Mouse (Mus musculus): ENCODE results near the gene Tbc1d2. TPM values are rescaled to one million over a fixed set of nuclear protein-coding genes. Genes with fewer than 3 reads are reported as not detected.
"Not testable (repeated sequence)": the region's sequence is repeated elsewhere in the genome, so short reads cannot be mapped to it uniquely, and the experiment has no call there.

Tbc1d2 gene
- polyA plus RNA-seq, 1 experiment from 2014 or later = 0.47 TPM

DNA sequence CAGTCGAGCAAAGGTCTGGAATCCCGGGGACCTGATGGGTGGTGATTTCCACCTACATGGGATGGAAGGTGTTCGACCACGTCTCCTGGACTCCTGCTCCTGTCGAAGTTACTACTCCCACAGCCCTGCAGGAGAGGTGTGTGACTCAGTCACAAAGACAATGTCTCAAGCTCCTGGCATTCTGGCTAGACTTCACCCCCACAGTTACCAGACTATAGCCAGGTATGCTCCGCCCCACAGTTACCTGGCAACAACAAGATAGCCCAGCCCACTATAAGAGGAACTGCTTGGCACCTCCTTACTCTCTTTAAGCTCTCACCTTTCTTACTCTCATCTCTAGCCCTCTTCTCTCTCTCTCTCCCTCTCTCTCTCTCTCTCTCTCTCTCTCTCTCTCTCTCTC, 16.4 kb downstream of the Tbc1d2 start:
- not testable (repeated sequence) for H3K4me1 ChIP-seq (ENCODE audit: control insufficient read depth, insufficient read depth, low read length); H3K9ac ChIP-seq (ENCODE audit: low read length); H3K9me3 ChIP-seq (replicated peaks; ENCODE audit: control insufficient read depth, low read length); H3K4me3 ChIP-seq (ENCODE audit: low read depth, low read length); ATAC-seq; DNase-seq (ENCODE audit: low spot score); H3K27me3 ChIP-seq (replicated peaks; ENCODE audit: control insufficient read depth, insufficient read depth, low read length); H3K27ac ChIP-seq (ENCODE audit: low read depth, low read length); H3K36me3 ChIP-seq (ENCODE audit: control insufficient read depth, insufficient read depth, low read length); H3K4me2 ChIP-seq (ENCODE audit: low read length)
- WGBS = 72% methylated on average over 6 of the region's 6 CpGs

DNA sequence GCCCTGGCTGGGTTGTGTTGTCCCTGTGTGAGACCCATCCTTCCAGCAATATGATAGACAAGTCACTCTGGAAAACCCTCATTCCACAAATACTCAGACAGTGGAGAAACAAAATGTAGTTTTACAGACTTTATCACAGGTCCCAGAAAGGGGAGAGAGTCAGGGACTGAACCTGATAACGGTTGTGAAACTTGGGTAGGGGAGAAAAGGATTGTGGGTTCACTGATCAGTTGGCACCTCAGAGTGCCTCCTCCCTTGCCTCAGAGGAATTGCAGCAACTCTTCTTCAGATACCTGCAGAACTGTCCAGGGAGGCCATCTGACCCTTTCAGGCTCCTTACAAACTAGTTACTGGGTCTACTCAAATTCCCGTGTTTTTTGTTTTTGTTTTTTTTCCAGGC, 17.5 kb downstream of the Tbc1d2 start:
- no peaks in the 10 kb centered on the region for H3K36me3 ChIP-seq (ENCODE audit: control insufficient read depth, insufficient read depth, low read length)
- DNase-seq (ENCODE audit: low spot score) = no peak
- H3K9me3 ChIP-seq (replicated peaks; ENCODE audit: control insufficient read depth, low read length) = no peaks in the 10 kb centered on the region
- WGBS = 79% methylated on average over 2 of the region's 2 CpGs
- H3K27me3 ChIP-seq (replicated peaks; ENCODE audit: control insufficient read depth, insufficient read depth, low read length) = no peaks in the 10 kb centered on the region
- H3K4me3 ChIP-seq (ENCODE audit: low read depth, low read length) = no peak overlapping the region
- ATAC-seq = no peak
- H3K4me2 ChIP-seq (ENCODE audit: low read length) = no peak overlapping the region
- H3K4me1 ChIP-seq (ENCODE audit: control insufficient read depth, insufficient read depth, low read length) = peaks cover 3% of the 10 kb centered on the region; the same call in 1 of the 2 replicates
- H3K27ac ChIP-seq (ENCODE audit: low read depth, low read length) = no peak overlapping the region
- H3K9ac ChIP-seq (ENCODE audit: low read length) = no peak overlapping the region

DNA sequence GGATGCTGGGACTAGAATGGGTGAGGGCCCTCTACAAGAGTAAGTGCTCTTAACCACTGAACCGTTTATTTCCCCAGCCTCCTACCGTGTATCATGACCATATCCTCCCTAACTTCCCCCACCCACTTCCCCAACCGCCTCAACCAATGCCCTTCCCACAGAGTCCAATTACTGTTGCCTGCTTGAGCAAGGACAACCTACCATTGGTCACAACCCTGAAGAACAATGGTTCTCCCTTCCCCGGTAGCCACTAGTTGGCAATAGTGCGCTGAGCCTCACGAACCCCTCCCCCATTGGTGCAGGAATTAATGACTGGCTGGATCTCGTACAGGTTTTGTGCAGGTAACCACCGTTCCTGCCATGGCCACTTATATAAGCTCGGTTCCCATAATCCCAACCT, 19.6 kb downstream of the Tbc1d2 start:
- no peaks in the 10 kb centered on the region for H3K27me3 ChIP-seq (replicated peaks; ENCODE audit: control insufficient read depth, insufficient read depth, low read length)
- no peaks in the 10 kb centered on the region for H3K9me3 ChIP-seq (replicated peaks; ENCODE audit: control insufficient read depth, low read length)
- H3K9ac ChIP-seq (ENCODE audit: low read length) = no peak overlapping the region
- no peak overlapping the region for H3K4me2 ChIP-seq (ENCODE audit: low read length)
- WGBS = 55% methylated on average over 9 of the region's 9 CpGs
- no peaks in the 10 kb centered on the region for H3K36me3 ChIP-seq (ENCODE audit: control insufficient read depth, insufficient read depth, low read length)
- H3K27ac ChIP-seq (ENCODE audit: low read depth, low read length) = no peak overlapping the region
- H3K4me1 ChIP-seq (ENCODE audit: control insufficient read depth, insufficient read depth, low read length) = peaks cover 3% of the 10 kb centered on the region; the same call in 1 of the 2 replicates
- ATAC-seq (no peak), DNase-seq (ENCODE audit: low spot score) (no peak)
- H3K4me3 ChIP-seq (ENCODE audit: low read depth, low read length) = no peak overlapping the region

DNA sequence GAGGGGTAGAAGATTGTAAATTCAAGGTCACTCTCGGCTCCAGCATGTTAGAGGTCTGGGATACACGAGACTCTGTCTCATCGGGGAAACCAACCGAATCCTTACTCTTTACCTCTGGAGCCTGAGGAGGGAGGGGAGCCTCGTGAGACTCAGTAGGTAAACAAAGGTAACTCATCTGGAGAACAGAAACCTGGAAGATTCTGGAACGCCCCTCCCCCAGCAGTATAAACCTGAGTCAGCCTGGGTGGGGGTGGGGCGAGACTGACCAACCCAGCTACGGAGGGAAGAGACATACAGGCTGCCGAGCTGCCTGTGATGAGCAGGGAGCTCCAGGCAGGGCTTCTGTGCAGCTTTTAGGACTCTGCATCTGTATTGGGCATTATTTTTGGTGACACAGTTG, 21.1 kb downstream of the Tbc1d2 start:
- 52% methylated on average over 9 of the region's 9 CpGs for WGBS
- Histone ChIP-seq H3K36me3 (ENCODE audit: control insufficient read depth, insufficient read depth, low read length) (no peaks in the 10 kb centered on the region), H3K4me3 (ENCODE audit: low read depth, low read length) (no peak overlapping the region), H3K9ac (ENCODE audit: low read length) (no peak overlapping the region), H3K9me3 (replicated peaks; ENCODE audit: control insufficient read depth, low read length) (no peaks in the 10 kb centered on the region), H3K27ac (ENCODE audit: low read depth, low read length) (no peak overlapping the region), H3K4me2 (ENCODE audit: low read length) (no peak overlapping the region), H3K4me1 (ENCODE audit: control insufficient read depth, insufficient read depth, low read length) (peaks cover 3% of the 10 kb centered on the region; the same call in 1 of the 2 replicates), H3K27me3 (replicated peaks; ENCODE audit: control insufficient read depth, insufficient read depth, low read length) (no peaks in the 10 kb centered on the region)
- no peak for DNase-seq (ENCODE audit: low spot score)
- no peak for ATAC-seq

DNA sequence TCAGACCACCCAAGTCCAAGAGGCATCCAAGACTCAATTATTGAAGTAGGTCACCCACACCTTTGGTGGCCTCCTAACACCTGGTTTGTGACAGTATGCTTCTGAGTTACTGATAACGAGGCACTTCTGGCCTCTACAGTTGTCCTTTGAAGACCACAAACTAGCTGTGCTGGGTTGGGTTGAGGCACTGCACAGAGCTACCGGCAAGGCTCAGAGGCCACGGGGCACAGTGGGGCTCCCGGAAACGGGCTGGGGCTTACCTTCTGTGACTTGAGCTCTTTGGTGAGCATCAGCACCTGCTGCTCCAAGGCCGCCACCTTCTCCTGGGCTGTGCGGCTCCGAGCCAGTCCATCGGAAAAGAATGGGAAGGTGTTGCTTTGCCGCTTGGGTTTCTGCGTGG, 21.9 kb downstream of the Tbc1d2 start:
- H3K36me3 ChIP-seq (ENCODE audit: control insufficient read depth, insufficient read depth, low read length) = no peaks in the 10 kb centered on the region
- H3K27me3 ChIP-seq (replicated peaks; ENCODE audit: control insufficient read depth, insufficient read depth, low read length) = no peaks in the 10 kb centered on the region
- H3K9ac ChIP-seq (ENCODE audit: low read length) = no peak overlapping the region
- H3K4me2 ChIP-seq (ENCODE audit: low read length) = no peak overlapping the region
- no peak overlapping the region for H3K27ac ChIP-seq (ENCODE audit: low read depth, low read length)
- H3K9me3 ChIP-seq (replicated peaks; ENCODE audit: control insufficient read depth, low read length) = no peaks in the 10 kb centered on the region
- ATAC-seq (no peak), DNase-seq (ENCODE audit: low spot score) (no peak)
- H3K4me3 ChIP-seq (ENCODE audit: low read depth, low read length) = no peak overlapping the region
- WGBS = 77% methylated on average over 11 of the region's 11 CpGs
- peaks cover 3% of the 10 kb centered on the region; the same call in 1 of the 2 replicates for H3K4me1 ChIP-seq (ENCODE audit: control insufficient read depth, insufficient read depth, low read length)

DNA sequence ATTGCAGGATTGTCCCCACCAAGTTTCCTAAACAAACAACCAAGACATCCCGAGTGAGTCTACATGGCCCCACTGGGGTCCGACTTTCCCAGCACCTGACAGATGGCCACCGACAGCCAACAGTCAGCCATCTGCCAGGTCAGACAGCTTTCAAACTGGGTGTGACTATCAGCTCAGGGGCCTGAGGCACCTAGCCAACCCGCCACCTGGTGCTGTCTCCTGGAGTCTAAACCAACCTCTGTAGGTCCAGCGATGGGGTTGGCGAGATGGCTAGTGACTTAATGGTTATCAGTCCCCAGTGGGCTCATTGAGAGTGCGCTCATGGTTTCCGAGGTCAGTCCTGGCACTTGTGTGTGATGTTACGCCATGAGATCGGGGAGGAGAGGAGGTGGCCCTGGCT, 24.9 kb downstream of the Tbc1d2 start:
- H3K9ac ChIP-seq (ENCODE audit: low read length) = no peak overlapping the region
- H3K4me1 ChIP-seq (ENCODE audit: control insufficient read depth, insufficient read depth, low read length) = peaks cover 3% of the 10 kb centered on the region; the same call in 1 of the 2 replicates
- H3K4me2 ChIP-seq (ENCODE audit: low read length) = no peak overlapping the region
- H3K27ac ChIP-seq (ENCODE audit: low read depth, low read length) = no peak overlapping the region
- H3K9me3 ChIP-seq (replicated peaks; ENCODE audit: control insufficient read depth, low read length) = no peaks in the 10 kb centered on the region
- H3K27me3 ChIP-seq (replicated peaks; ENCODE audit: control insufficient read depth, insufficient read depth, low read length) = no peaks in the 10 kb centered on the region
- WGBS = 75% methylated on average over 10 of the region's 10 CpGs
- peak; percentile 50; the same call in 1 of the 2 replicates for ATAC-seq
- H3K36me3 ChIP-seq (ENCODE audit: control insufficient read depth, insufficient read depth, low read length) = no peaks in the 10 kb centered on the region
- DNase-seq (ENCODE audit: low spot score) = peak; percentile 59
- no peak overlapping the region for H3K4me3 ChIP-seq (ENCODE audit: low read depth, low read length)

DNA sequence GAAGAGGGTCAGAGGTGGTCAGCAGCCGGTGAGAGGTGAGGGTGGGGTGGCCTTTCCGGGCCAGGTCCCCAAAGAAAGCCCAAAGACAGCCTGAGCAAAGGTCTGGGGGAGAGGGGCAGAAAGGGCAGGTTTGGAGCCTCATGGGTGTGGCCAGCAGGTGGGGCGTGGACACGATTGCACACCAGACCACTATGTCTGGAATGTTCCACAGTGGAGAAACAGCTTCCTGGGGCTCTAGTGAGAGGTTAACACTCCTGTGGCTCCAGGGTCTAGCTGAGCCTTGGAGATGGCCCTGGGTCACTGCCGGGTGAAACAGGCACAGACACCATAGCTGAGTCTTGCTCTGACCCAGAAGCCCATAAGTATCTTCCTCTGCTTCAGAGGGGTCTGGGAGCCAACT, 27.0 kb downstream of the Tbc1d2 start:
- Histone ChIP-seq H3K4me1 (ENCODE audit: control insufficient read depth, insufficient read depth, low read length) (no peaks in the 10 kb centered on the region), H3K4me3 (ENCODE audit: low read depth, low read length) (no peak overlapping the region), H3K36me3 (ENCODE audit: control insufficient read depth, insufficient read depth, low read length) (no peaks in the 10 kb centered on the region), H3K27ac (ENCODE audit: low read depth, low read length) (no peak overlapping the region), H3K9me3 (replicated peaks; ENCODE audit: control insufficient read depth, low read length) (no peaks in the 10 kb centered on the region), H3K27me3 (replicated peaks; ENCODE audit: control insufficient read depth, insufficient read depth, low read length) (no peaks in the 10 kb centered on the region), H3K4me2 (ENCODE audit: low read length) (no peak overlapping the region), H3K9ac (ENCODE audit: low read length) (no peak overlapping the region)
- WGBS = 79% methylated on average over 5 of the region's 5 CpGs
- DNase-seq (ENCODE audit: low spot score) (no peak), ATAC-seq (no peak)

DNA sequence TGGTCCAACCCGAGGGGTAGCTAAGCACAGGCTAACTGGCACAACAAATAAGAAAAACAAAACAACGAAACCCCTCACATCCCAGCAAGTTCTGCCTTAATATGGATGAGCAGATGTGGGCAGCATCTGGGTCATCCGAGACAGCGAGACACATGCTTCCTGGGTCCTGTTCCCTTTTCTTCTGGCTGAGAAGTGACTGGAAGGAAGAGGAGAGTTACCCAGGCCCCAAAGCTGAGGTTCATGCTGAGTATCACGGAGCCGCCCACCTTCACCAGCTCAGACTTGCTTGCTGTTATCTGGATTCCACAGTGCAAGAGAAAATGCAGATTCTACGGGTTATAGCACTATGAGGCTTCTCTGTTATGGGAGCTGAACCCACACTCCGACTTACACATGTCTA, 29.1 kb downstream of the Tbc1d2 start:
- no peak for DNase-seq (ENCODE audit: low spot score)
- no peak for ATAC-seq
- 83% methylated on average over 8 of the region's 8 CpGs for WGBS
- no peaks in the 10 kb centered on the region for H3K36me3 ChIP-seq (ENCODE audit: control insufficient read depth, insufficient read depth, low read length)
- H3K9ac ChIP-seq (ENCODE audit: low read length) = no peak overlapping the region
- H3K27me3 ChIP-seq (replicated peaks; ENCODE audit: control insufficient read depth, insufficient read depth, low read length) = no peaks in the 10 kb centered on the region; the same call in 1 of the 2 replicates
- H3K4me3 ChIP-seq (ENCODE audit: low read depth, low read length) = no peak overlapping the region
- H3K27ac ChIP-seq (ENCODE audit: low read depth, low read length) = no peak overlapping the region
- no peak overlapping the region for H3K4me2 ChIP-seq (ENCODE audit: low read length)
- H3K4me1 ChIP-seq (ENCODE audit: control insufficient read depth, insufficient read depth, low read length) = no peaks in the 10 kb centered on the region
- H3K9me3 ChIP-seq (replicated peaks; ENCODE audit: control insufficient read depth, low read length) = no peaks in the 10 kb centered on the region

DNA sequence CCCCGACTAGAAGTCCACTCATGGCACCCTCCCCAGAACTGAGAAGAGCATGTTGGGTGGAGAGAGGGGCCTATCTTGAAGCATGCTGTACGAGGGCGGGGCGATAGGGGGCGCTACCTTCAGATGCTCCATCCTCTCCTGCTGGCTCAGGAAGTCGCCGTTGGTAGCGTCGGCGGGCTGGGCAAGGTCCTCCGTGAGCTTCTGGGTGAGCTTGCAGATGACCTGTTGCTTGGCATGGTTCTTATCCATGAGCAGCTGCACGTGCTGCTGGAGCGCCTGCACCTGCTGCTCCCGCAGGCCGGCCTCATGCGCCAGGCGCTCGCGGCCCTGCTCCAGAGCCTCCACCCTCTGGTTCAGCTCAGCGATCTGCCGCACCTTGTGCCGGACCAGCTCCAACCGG, 29.7 kb downstream of the Tbc1d2 start:
- no peak overlapping the region for H3K27ac ChIP-seq (ENCODE audit: low read depth, low read length)
- DNase-seq (ENCODE audit: low spot score) (peak; percentile 32), ATAC-seq (no peak)
- H3K4me2 ChIP-seq (ENCODE audit: low read length) = peak overlapping the region; percentile 29; the same call in 1 of the 2 replicates
- H3K4me3 ChIP-seq (ENCODE audit: low read depth, low read length) = no peak overlapping the region
- no peaks in the 10 kb centered on the region for H3K36me3 ChIP-seq (ENCODE audit: control insufficient read depth, insufficient read depth, low read length)
- no peak overlapping the region for H3K9ac ChIP-seq (ENCODE audit: low read length)
- no peaks in the 10 kb centered on the region for H3K4me1 ChIP-seq (ENCODE audit: control insufficient read depth, insufficient read depth, low read length)
- no peaks in the 10 kb centered on the region; the same call in 1 of the 2 replicates for H3K27me3 ChIP-seq (replicated peaks; ENCODE audit: control insufficient read depth, insufficient read depth, low read length)
- WGBS = 6% methylated on average over 22 of the region's 23 CpGs
- no peaks in the 10 kb centered on the region for H3K9me3 ChIP-seq (replicated peaks; ENCODE audit: control insufficient read depth, low read length)

Measured in forebrain, embryonic 14.5 days (tissue).